Mouse (Mus musculus): ENCODE data around the gene Wbp11. TPM values are rescaled to one million over a fixed set of nuclear protein-coding genes. Genes with fewer than 3 reads are reported as not detected.
A peak's percentile ranks its signal among the peaks of the same experiment; 100 is the strongest.

Gene Wbp11
- polyA plus RNA-seq, 1 experiment from 2014 or later: 82.5 TPM

DNA sequence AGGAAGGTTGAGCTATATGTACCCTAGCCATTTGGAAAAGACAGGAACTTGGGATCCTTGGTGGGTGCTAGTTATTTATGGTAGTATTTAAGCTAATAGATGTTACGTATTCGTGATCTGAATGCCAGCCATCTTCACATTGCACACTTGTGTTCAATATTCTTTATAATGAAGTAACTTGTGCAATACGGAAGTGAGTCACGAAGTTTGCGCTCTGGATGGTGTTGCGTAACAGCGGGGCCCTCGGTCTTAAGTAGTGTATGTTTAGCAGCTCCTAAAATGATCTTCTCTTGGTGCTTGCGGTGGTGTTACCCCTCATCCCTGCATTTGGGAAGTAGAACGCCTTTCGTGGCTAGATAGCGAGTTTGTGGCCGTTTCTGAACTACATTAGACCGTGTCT, 19.0 kb downstream of the Wbp11 start:
- Histone ChIP-seq H3K9ac (peak overlapping the region; percentile 84), H3K4me2 (peak overlapping the region; percentile 99), H3K9me3 (no peaks in the 10 kb centered on the region), H3K4me3 (peak overlapping the region; percentile 78), H3K27me3 (no peaks in the 10 kb centered on the region), H3K4me1 (replicated peaks) (peaks cover 29% of the 10 kb centered on the region), H3K36me3 (peaks cover 22% of the 10 kb centered on the region), H3K27ac (no peak overlapping the region)
- no peak for ATAC-seq (ENCODE audit: low FRiP score)
- WGBS: 39% methylated on average over 14 of the region's 14 CpGs

- no peak; the same call in none of the 2 replicates for ATAC-seq (ENCODE audit: low FRiP score)
- peak overlapping the region; percentile 58; the same call in 1 of the 2 replicates for H3K27ac ChIP-seq
These were observed 19.4 kb downstream of the Wbp11 start for GRCm38 (mm10) chr6:136808631-136809046.

GRCm38 (mm10) chr6:136808014-136808417, 20.0 kb downstream of the Wbp11 start, which contains the start of gene H2afj:
H2afj (plus strand) TSS chr6:136808244.
- Histone ChIP-seq H3K9ac (peak within 1 kb of the TSS; percentile 84), H3K27me3 (no peaks in the 10 kb centered on the region), H3K4me1 (replicated peaks) (peaks cover 35% of the 10 kb centered on the region), H3K4me2 (peak within 1 kb of the TSS; percentile 99), H3K4me3 (peak within 1 kb of the TSS; percentile 78), H3K27ac (peak within 1 kb of the TSS; percentile 74), H3K36me3 (peaks cover 13% of the 10 kb centered on the region), H3K9me3 (no peaks in the 10 kb centered on the region)
- ATAC-seq (ENCODE audit: low FRiP score): peak; percentile 86
- 1% methylated on average over 34 of the region's 34 CpGs for WGBS

More at GRCm38 (mm10) chr6:136808631-136809046, 19.4 kb downstream of the Wbp11 start:
- Histone ChIP-seq H3K9ac (peak overlapping the region; percentile 84), H3K9me3 (no peaks in the 10 kb centered on the region), H3K27me3 (no peaks in the 10 kb centered on the region), H3K4me1 (replicated peaks) (peaks cover 29% of the 10 kb centered on the region), H3K36me3 (peaks cover 18% of the 10 kb centered on the region), H3K4me3 (peak overlapping the region; percentile 78), H3K4me2 (peak overlapping the region; percentile 99)
- under 1% methylated on average over 28 of the region's 28 CpGs for WGBS

- peak; percentile 6 for ATAC-seq (ENCODE audit: low FRiP score)
- Histone ChIP-seq H3K9ac (peak overlapping the region; percentile 57), H3K27me3 (no peaks in the 10 kb centered on the region), H3K9me3 (no peaks in the 10 kb centered on the region), H3K4me1 (replicated peaks) (peaks cover 38% of the 10 kb centered on the region), H3K36me3 (peaks cover 8% of the 10 kb centered on the region), H3K4me3 (peak overlapping the region; percentile 78), H3K27ac (peak overlapping the region; percentile 74), H3K4me2 (peak overlapping the region; percentile 99)
- 37% methylated on average over 18 of the region's 18 CpGs for WGBS
These were observed 20.5 kb downstream of the Wbp11 start for GRCm38 (mm10) chr6:136807395-136808013.

GRCm38 (mm10) chr6:136806819-136807218, 21.2 kb downstream of the Wbp11 start:
- no peak for ATAC-seq (ENCODE audit: low FRiP score)
- H3K36me3 ChIP-seq: peaks cover 1% of the 10 kb centered on the region
- no peak overlapping the region for H3K4me2 ChIP-seq
- H3K27ac ChIP-seq: no peak overlapping the region
- H3K9ac ChIP-seq: no peak overlapping the region
- H3K4me1 ChIP-seq (replicated peaks): peaks cover 38% of the 10 kb centered on the region
- no peaks in the 10 kb centered on the region for H3K9me3 ChIP-seq
- H3K4me3 ChIP-seq: no peak overlapping the region
- H3K27me3 ChIP-seq: no peaks in the 10 kb centered on the region
- 75% methylated on average over 5 of the region's 5 CpGs for WGBS

DNA sequence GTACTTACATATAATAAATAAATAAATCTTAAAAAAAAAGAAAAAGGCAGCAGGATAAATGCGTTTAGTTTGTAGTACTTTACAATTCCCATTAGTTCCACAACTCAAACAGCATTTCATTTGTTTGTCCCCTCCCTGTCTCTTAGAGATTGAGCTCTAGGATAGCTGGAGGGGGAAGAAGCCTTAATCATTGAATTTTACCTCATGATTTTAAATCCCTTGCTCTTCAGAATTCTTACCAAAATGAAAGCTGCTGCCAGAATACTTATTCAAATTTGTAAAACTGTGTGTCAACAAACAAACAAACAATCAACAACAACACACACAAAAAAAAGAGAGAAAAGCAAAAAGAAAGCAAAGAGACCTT, 22.6 kb downstream of the Wbp11 start:
- no peak overlapping the region for H3K9ac ChIP-seq
- no peaks in the 10 kb centered on the region for H3K27me3 ChIP-seq
- WGBS: 91% methylated on average over 1 of the region's 1 CpGs
- no peak overlapping the region for H3K4me2 ChIP-seq
- H3K4me1 ChIP-seq (replicated peaks): peaks cover 38% of the 10 kb centered on the region
- H3K9me3 ChIP-seq: no peaks in the 10 kb centered on the region
- no peak overlapping the region for H3K27ac ChIP-seq
- ATAC-seq (ENCODE audit: low FRiP score): no peak
- no peak overlapping the region for H3K4me3 ChIP-seq
- H3K36me3 ChIP-seq: no peaks in the 10 kb centered on the region

DNA sequence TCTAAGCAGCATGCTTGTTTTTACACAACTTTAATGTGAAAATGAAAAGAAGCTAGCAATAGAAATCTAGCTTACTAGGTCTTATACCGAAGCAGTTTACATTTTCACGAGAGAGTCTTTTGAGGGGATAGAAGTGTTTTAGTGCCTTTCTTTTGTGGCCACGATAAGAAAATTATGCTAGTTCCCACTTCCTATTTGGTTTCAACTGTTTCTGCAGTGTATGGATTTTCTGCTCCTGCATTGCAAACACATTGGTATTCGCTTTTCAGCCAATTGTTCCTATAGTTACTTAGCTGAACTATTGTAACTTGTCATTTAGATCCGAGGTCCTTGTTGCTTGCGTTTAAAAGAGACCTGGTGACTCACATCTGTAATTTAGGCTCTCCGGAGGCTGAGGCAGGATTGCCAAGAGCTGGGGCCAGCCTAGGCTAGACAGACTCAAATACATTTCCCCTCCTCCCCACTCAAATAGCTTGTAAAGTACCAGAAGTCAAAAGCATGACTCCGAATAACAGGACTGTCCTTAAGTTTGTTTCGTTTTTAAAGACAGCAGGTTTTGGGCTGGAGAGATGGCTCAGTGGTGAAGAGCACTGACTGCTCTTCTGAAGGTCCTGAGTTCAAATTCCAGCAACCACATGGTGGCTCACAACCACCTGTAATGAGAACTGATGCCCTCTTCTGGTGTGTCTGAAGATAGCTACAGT, 23.2 kb downstream of the Wbp11 start:
- Histone ChIP-seq H3K4me3 (peak overlapping the region; percentile 72), H3K9me3 (no peaks in the 10 kb centered on the region), H3K36me3 (no peaks in the 10 kb centered on the region), H3K4me1 (replicated peaks) (peaks cover 33% of the 10 kb centered on the region), H3K9ac (peak overlapping the region; percentile 99), H3K27me3 (no peaks in the 10 kb centered on the region), H3K27ac (peak overlapping the region; percentile 100), H3K4me2 (peak overlapping the region; percentile 81)
- WGBS: 36% methylated on average over 9 of the region's 9 CpGs
- no peak for ATAC-seq (ENCODE audit: low FRiP score)

- Histone ChIP-seq H3K27me3 (no peaks in the 10 kb centered on the region), H3K4me1 (replicated peaks) (peaks cover 24% of the 10 kb centered on the region), H3K9me3 (no peaks in the 10 kb centered on the region), H3K27ac (peak within 1 kb of the TSS; percentile 100), H3K9ac (peak within 1 kb of the TSS; percentile 99), H3K36me3 (no peaks in the 10 kb centered on the region), H3K4me2 (peak within 1 kb of the TSS; percentile 81), H3K4me3 (peak within 1 kb of the TSS; percentile 72)
- peak; percentile 80 for ATAC-seq (ENCODE audit: low FRiP score)
- under 1% methylated on average over 50 of the region's 50 CpGs for WGBS
These were observed 24.0 kb downstream of the Wbp11 start, which contains the start of gene Hist4h4 for GRCm38 (mm10) chr6:136803739-136804633. Hist4h4 (minus strand) TSS chr6:136804415.

GRCm38 (mm10) chr6:136803093-136803738, 24.8 kb downstream of the Wbp11 start:
- no peaks in the 10 kb centered on the region for H3K36me3 ChIP-seq
- H3K9ac ChIP-seq: peak overlapping the region; percentile 99
- no peaks in the 10 kb centered on the region for H3K27me3 ChIP-seq
- H3K9me3 ChIP-seq: no peaks in the 10 kb centered on the region
- 22% methylated on average over 12 of the region's 12 CpGs for WGBS
- peak overlapping the region; percentile 100 for H3K27ac ChIP-seq
- peaks cover 20% of the 10 kb centered on the region for H3K4me1 ChIP-seq (replicated peaks)
- no peak for ATAC-seq (ENCODE audit: low FRiP score)
- H3K4me3 ChIP-seq: peak overlapping the region; percentile 72
- H3K4me2 ChIP-seq: peak overlapping the region; percentile 81

DNA sequence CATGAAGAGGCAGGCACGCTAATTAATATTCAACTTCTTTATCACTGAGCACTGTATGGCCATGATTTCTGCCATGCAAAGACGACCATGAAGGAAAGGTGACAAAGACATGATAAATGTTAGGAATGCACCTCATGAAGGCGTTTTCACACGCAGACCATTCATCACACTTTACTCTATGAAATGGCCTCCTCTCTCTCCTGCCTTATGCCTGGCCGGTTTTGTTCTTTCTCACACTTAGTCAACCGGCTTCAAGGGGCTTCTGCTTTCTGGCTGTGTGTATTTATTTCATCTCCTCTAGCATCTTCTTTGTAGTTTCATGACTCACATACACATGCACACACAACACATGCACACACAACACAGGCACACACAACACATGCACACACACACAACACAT, 26.8 kb downstream of the Wbp11 start:
- Histone ChIP-seq H3K27ac (no peak overlapping the region), H3K9ac (no peak overlapping the region), H3K27me3 (no peaks in the 10 kb centered on the region), H3K36me3 (no peaks in the 10 kb centered on the region), H3K9me3 (no peaks in the 10 kb centered on the region), H3K4me2 (no peak overlapping the region), H3K4me1 (replicated peaks) (peaks cover 14% of the 10 kb centered on the region), H3K4me3 (no peak overlapping the region)
- no peak for ATAC-seq (ENCODE audit: low FRiP score)
- 84% methylated on average over 6 of the region's 6 CpGs for WGBS

DNA sequence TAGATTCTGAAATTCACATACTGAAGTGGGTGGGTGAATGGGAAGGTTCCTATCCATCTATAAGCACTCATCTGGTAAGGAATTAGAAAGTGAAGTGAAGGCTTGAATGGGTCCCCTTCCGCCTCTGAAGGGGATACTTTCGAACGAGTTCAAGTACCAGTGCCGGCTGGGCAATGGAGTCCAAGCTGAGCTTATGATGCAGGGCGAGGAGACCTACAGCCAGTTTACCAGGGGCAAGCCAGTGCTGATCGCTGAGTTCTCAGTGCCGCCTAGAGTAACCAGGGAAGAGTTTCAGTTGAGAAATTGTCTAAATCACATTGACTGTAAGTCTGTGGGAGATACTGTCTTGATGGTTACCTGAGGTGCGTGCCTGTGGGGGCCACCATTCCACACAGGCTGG, 27.3 kb downstream of the Wbp11 start:
- Histone ChIP-seq H3K4me1 (replicated peaks) (peaks cover 14% of the 10 kb centered on the region), H3K36me3 (no peaks in the 10 kb centered on the region), H3K9me3 (no peaks in the 10 kb centered on the region), H3K4me2 (no peak overlapping the region), H3K9ac (no peak overlapping the region; the same call in 1 of the 2 replicates), H3K27me3 (no peaks in the 10 kb centered on the region; the same call in 1 of the 2 replicates), H3K4me3 (no peak overlapping the region), H3K27ac (no peak overlapping the region)
- no peak for ATAC-seq (ENCODE audit: low FRiP score)
- 93% methylated on average over 8 of the region's 8 CpGs for WGBS

Measured in hindbrain, embryonic 13.5 days (tissue).